Mouse (Mus musculus) heart, adult 2 months (tissue): ENCODE measurements around the gene Hbb-bs.
"Not testable (repeated sequence)": the region's sequence is repeated elsewhere in the genome, so short reads cannot be mapped to it uniquely, and the experiment has no call there.

ENCODE experiments used
- CTCF ChIP-seq: fragments of 200-600 bp; IDR thresholded peaks from 2 replicates; pipeline ENCODE4 v1.8.1; 2022; ENCODE audit warnings: antibody characterized with exemption, mild to moderate bottlenecking, moderate library complexity
- POLR2A ChIP-seq: fragments of 200-500 bp; IDR thresholded peaks from 2 replicates; pipeline ENCODE4 v1.6.1; 2011; ENCODE audit warnings: mild to moderate bottlenecking, low read depth, low read length, control low read depth; ENCODE audit not compliant: insufficient read depth

- TF ChIP-seq CTCF, POLR2A: not testable (repeated sequence)
Observed at GRCm38 (mm10) chr7:103827139-103827538, 757 bp downstream of the Hbb-bs start.
